Mouse (Mus musculus) forebrain, embryonic 10.5 days (tissue): ENCODE measurements around the gene Rdx. TPM values are rescaled to one million over a fixed set of nuclear protein-coding genes. Genes with fewer than 3 reads are reported as not detected.

Experiments used
- microRNA-seq: library from miRNA; unstranded; fragments of <30 nt; microRNA quantifications from one replicate; pipeline ENCODE4, GENCODE M21; 2017
- polyA plus RNA-seq: library from polyadenylated mRNA; unstranded; fragments of >200 nt; fragmentation: Nextera tagmentation; extraction: Ambion mirVana; gene quantifications from 2 replicates; pipeline ENCODE4 v1.2.1, GENCODE M21; 2016

The Rdx gene
- polyA plus RNA-seq, 1 experiment from 2014 or later, result 145 TPM

Small RNA genes lying within 50 kb of the gene (microRNA-seq; reads per million reads assigned to microRNA genes)
- gene Gm27686 (not detected), gene Mir6244 (not detected)

Other genes with a start within 250 kb of the Rdx start
- gene Fdx1, start 83.6 kb upstream of the Rdx start, polyA plus RNA-seq, result 49.9 and 51.8 TPM in 2 replicates
- gene Zc3h12c, start 121.4 kb downstream of the Rdx start, polyA plus RNA-seq, result 5.8 and 6.0 TPM in 2 replicates